Mouse (Mus musculus) cerebellum, adult 2 months (tissue): ENCODE data around the gene Olfr1242.

Source experiments
- CTCF ChIP-seq: fragments of 200-500 bp; IDR thresholded peaks from 2 replicates; pipeline ENCODE4 v1.5.1; 2011; ENCODE audit warnings: low read depth, mild to moderate bottlenecking, control low read depth, low read length, moderate library complexity, borderline replicate concordance; ENCODE audit not compliant: insufficient read depth
- POLR2A ChIP-seq: fragments of 200-500 bp; IDR thresholded peaks from 2 replicates; pipeline ENCODE4 v1.6.1; 2011; ENCODE audit warnings: low read length, control low read depth, borderline replicate concordance; ENCODE audit not compliant: insufficient read depth

GRCm38 (mm10) chr2:89487026-89487425, 11.1 kb downstream of the Olfr1242 start, which contains the start of gene Olfr1241:
- TF ChIP-seq POLR2A (no peak), CTCF (no peak)
